Mouse (Mus musculus) cortical plate, adult 2 months (tissue): ENCODE data around the gene Filip1l. TPM values are rescaled to one million over a fixed set of nuclear protein-coding genes. Genes with fewer than 3 reads are reported as not detected.

Experiments
- H3K27ac ChIP-seq: fragments of 200-500 bp; 2 replicates; pipeline ENCODE4 v1.5.1; 2012; ENCODE audit warnings: low read length, control low read depth, inconsistent platforms; ENCODE audit not compliant: insufficient read depth
- H3K4me1 ChIP-seq: fragments of 200-500 bp; 2 replicates; pipeline ENCODE4 v1.6.1; 2011; ENCODE audit warnings: low read length; ENCODE audit not compliant: control insufficient read depth, insufficient read depth
- H3K4me3 ChIP-seq: fragments of 200-500 bp; 2 replicates; pipeline ENCODE4 v1.5.1; 2011; ENCODE audit warnings: mild to moderate bottlenecking, low read length, control low read depth; ENCODE audit not compliant: insufficient read depth
- CTCF ChIP-seq: fragments of 200-500 bp; IDR thresholded peaks from 2 replicates; pipeline ENCODE4 v1.5.1; 2011; ENCODE audit warnings: mild to moderate bottlenecking, control low read depth, low read length; ENCODE audit not compliant: insufficient read depth; ENCODE audit errors: extremely low read depth
- POLR2A ChIP-seq: fragments of 200-500 bp; IDR thresholded peaks from 2 replicates; pipeline ENCODE4 v1.6.1; 2011; ENCODE audit warnings: mild to moderate bottlenecking, low read length, control low read depth; ENCODE audit not compliant: insufficient read depth; ENCODE audit errors: extremely low read depth
- polyA plus RNA-seq: library from polyadenylated mRNA; depleted of rRNA; stranded (reverse); fragments of >200 nt; gene quantifications from 2 replicates; pipeline ENCODE4 v1.2.3, GENCODE M21; 2012

The Filip1l gene
- polyA plus RNA-seq, 1 experiment, result 2.3 TPM

DNA sequence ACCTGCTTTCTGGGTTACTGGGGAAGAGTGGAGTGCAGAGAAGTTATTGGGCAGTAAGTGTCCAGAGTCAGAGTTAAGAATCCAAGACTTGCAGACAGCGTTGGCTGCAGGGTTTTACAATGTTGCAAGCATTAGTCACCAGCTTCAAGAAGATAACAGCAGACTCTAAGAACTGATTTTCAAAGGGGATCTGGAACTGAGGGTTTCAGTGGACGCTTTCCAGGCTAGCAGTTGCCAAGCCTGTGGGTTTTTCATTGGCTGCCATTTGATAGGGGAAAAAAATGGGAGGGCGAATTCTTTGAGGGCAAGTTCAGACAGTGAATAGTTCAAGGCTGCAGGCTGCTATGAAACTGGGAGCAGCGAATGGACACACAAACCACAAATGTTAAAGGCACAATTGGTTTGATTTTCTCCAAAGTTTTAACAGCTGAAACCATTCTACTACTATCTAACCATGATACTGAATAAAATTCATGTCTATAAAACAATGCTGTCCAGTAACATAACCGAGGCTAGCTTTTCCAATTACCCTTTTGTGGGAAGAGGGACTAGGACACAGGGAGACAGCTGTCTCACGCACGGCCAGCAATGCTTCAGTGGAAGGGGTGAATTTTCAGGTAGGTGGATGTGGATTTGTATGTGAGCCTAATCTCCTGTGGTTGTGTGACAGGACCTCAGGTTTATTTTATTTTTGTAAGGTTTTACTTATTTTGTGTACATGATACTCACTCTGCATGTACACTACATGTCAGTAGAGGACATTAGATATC, 74.8 kb downstream of the Filip1l start:
- TF ChIP-seq POLR2A (no peak), CTCF (no peak)
- Histone ChIP-seq H3K4me1 (no peaks in the 10 kb centered on the region), H3K4me3 (no peak overlapping the region)

GRCm38 (mm10) chr16:57428977-57429376, 76.1 kb downstream of the Filip1l start:
- H3K4me1 ChIP-seq, result no peaks in the 10 kb centered on the region
- TF ChIP-seq POLR2A (no peak), CTCF (no peak)
- no peak overlapping the region for H3K27ac ChIP-seq
- no peak overlapping the region for H3K4me3 ChIP-seq

More for the DNA sequence above, 74.8 kb downstream of the Filip1l start:
- no peak overlapping the region for H3K27ac ChIP-seq

GRCm38 (mm10) chr16:57431294-57431693, 78.4 kb downstream of the Filip1l start:
- Histone ChIP-seq H3K4me1 (no peaks in the 10 kb centered on the region), H3K27ac (no peak overlapping the region), H3K4me3 (no peak overlapping the region)
- TF ChIP-seq POLR2A, result no peak
- TF ChIP-seq CTCF, result no peak

DNA sequence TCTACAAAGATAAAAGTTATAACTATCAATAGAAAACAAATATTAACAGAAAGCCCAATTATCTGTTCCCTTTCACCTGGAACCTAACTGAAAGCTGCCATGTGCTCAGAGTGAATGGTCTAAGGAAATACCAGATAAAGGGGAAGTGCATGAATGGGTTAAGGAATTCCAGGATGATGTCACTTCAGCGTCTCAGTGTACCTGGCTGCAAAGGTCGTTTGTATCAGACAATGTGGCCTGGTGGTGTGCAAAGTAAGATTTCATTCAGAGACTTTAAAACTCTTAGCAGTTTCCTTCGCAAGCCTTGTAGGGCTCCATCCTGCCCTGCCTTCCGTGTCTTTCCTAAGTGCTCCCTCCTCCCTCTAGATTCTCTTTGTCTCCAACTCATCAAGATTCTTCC, 80.3 kb downstream of the Filip1l start:
- Histone ChIP-seq H3K4me1 (no peaks in the 10 kb centered on the region), H3K27ac (no peak overlapping the region), H3K4me3 (no peak overlapping the region)
- no peak for TF ChIP-seq POLR2A
- TF ChIP-seq CTCF, result no peak

- Histone ChIP-seq H3K27ac (no peak overlapping the region), H3K4me3 (no peak overlapping the region), H3K4me1 (no peaks in the 10 kb centered on the region)
- TF ChIP-seq CTCF, result no peak
- TF ChIP-seq POLR2A, result no peak
Measured at GRCm38 (mm10) chr16:57433671-57434070, 80.8 kb downstream of the Filip1l start.

DNA sequence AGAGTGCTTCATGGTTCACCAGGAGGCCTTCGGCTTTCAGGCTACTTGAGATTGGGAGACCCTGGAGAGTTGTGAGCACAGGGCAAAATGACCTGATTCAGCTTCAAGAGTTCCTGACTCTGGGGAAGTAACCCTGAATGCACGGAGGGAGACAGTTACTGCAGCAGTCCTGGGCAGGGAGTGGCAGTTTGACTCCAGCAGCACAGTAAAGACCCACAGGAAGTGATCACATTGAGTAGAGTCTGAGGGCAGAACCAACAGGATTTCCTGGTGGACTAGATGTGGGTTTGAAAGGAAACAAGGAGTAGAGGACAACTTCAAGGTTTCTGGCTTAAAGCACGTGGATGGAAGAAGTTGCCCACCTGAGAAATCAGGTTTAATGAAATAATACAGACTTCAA, 81.7 kb downstream of the Filip1l start:
- TF ChIP-seq CTCF (no peak), POLR2A (no peak)

GRCm38 (mm10) chr16:57437523-57438287, 84.8 kb downstream of the Filip1l start:
- no peak overlapping the region for H3K4me3 ChIP-seq
- no peaks in the 10 kb centered on the region for H3K4me1 ChIP-seq
- H3K27ac ChIP-seq, result no peak overlapping the region
- TF ChIP-seq CTCF (no peak), POLR2A (no peak)

More for the DNA sequence above, 81.7 kb downstream of the Filip1l start:
- no peak overlapping the region for H3K4me3 ChIP-seq
- no peaks in the 10 kb centered on the region for H3K4me1 ChIP-seq
- no peak overlapping the region for H3K27ac ChIP-seq

GRCm38 (mm10) chr16:57438288-57438685, 85.4 kb downstream of the Filip1l start:
- Histone ChIP-seq H3K4me1 (no peaks in the 10 kb centered on the region), H3K4me3 (no peak overlapping the region), H3K27ac (no peak overlapping the region)
- TF ChIP-seq POLR2A (no peak), CTCF (no peak)

DNA sequence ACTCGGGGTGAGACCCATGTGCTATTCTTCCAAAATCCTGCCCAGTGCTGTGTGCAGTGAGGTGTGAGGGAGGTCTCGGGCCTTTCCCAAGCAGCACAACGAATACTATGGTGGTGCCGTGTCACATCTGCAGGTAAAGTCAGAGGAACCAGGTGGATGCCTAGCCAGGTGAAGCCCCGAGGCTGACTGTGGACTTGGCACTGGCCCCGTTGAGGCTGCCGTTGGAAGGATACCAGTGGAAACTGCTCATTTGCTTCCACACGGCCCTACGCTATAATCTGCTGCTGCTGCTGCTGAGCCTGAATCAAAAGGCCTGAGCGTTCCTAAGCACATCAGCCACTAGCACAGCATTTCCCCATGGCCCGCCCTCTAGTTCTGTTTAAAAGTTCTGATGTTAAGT, 86.3 kb downstream of the Filip1l start:
- TF ChIP-seq POLR2A, result no peak
- no peak for TF ChIP-seq CTCF
- H3K4me3 ChIP-seq, result no peak overlapping the region
- H3K4me1 ChIP-seq, result no peaks in the 10 kb centered on the region
- no peak overlapping the region for H3K27ac ChIP-seq
